Mouse (Mus musculus) hindbrain, embryonic 10.5 days (tissue): Measurements from ENCODE around the gene B3gnt2. TPM values are rescaled to one million over a fixed set of nuclear protein-coding genes. Genes with fewer than 3 reads are reported as not detected.
"Not testable (repeated sequence)": the region's sequence is repeated elsewhere in the genome, so short reads cannot be mapped to it uniquely, and the experiment has no call there.

Experiments
- DNase-seq: peaks from one replicate; pipeline ENCODE4 v3.0.0-alpha.2; 2017; ENCODE audit warnings: low spot score
- H3K27ac ChIP-seq: fragments of 300-500 bp; sonication (generic); 2 replicates; pipeline ENCODE4 v1.5.1; 2016; ENCODE audit warnings: mild to moderate bottlenecking, moderate library complexity
- H3K27me3 ChIP-seq: fragments of 300-500 bp; sonication (generic); 2 replicates; pipeline ENCODE4 v1.6.1; 2016; ENCODE audit warnings: mild to moderate bottlenecking; ENCODE audit not compliant: poor library complexity, insufficient read depth, severe bottlenecking
- H3K36me3 ChIP-seq: fragments of 300-500 bp; sonication (generic); 2 replicates; pipeline ENCODE4 v1.6.1; 2016; ENCODE audit warnings: mild to moderate bottlenecking, moderate library complexity
- H3K4me1 ChIP-seq: fragments of 300-500 bp; sonication (generic); replicated peaks from 2 replicates; pipeline ENCODE4 v1.6.1; 2016; ENCODE audit warnings: mild to moderate bottlenecking
- H3K4me3 ChIP-seq: fragments of 300-500 bp; sonication (generic); 2 replicates; pipeline ENCODE4 v1.5.1; 2016; ENCODE audit warnings: mild to moderate bottlenecking, moderate library complexity
- H3K9me3 ChIP-seq: fragments of 300-500 bp; sonication (generic); 2 replicates; pipeline ENCODE4 v1.6.1; 2016; ENCODE audit warnings: mild to moderate bottlenecking, moderate library complexity
- WGBS: fragments of 180-500 bp; shearing (Covaris S2); methylation state at CpG from one replicate; pipeline ENCODE4 v1.1.7; 2016; 5-methylcytosine and 5-hydroxymethylcytosine counted together
- polyA plus RNA-seq: library from polyadenylated mRNA; unstranded; fragments of >200 nt; fragmentation: Nextera tagmentation; extraction: Ambion mirVana; gene quantifications from 2 replicates; pipeline ENCODE4 v1.2.1, GENCODE M21; 2016

B3gnt2 gene
- polyA plus RNA-seq, 1 experiment from 2014 or later, result 1.2 TPM

DNA sequence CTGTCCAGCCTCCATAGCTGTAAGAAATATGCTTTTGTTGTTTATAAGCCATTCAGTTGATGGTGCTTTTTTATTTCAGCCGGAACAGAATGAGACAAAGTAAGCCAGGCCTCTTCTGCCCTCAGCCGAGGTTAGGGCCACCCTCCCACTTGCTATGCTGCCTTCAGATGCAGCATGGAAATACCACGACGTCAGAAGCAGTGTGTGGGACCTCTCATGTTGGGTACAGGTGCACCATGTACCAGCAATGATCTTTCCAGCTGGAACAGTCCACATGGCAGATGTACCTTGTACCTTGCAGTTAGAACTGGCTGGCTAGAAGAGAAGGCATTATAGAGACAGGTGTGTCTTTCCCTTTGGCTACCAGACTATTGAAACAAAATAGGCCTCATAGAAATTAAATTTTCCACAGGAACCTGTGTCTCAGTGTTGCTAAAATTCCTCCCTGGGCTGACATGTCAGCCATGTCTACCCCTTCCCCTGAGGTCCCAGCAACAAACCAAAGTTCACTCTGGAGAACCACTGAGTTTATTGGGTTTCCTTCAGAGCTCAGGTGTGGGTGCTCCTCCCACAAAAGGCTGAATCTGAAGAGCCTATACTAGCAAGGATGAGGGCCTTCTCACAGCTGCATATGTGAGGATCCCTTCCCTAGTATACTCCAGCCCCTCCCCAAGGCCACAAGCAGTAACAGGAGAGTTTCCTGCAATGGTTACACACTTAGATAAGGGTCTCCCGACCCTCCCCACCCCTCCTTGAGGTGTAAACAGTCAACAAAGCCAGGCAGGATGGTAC, 121.1 kb downstream of the B3gnt2 start:
- no peak for DNase-seq
- H3K27ac ChIP-seq, result no peak overlapping the region
- H3K36me3 ChIP-seq, result no peaks in the 10 kb centered on the region
- 0 out of 2 replicates have a peak, but pooled peaks cover 3% of the 10 kb centered on the region for H3K9me3 ChIP-seq
- 79% methylated on average over 5 of the region's 5 CpGs for WGBS
- 0 out of 2 replicates have a peak, but pooled peaks cover 9% of the 10 kb centered on the region for H3K4me1 ChIP-seq
- H3K27me3 ChIP-seq, result no peaks in the 10 kb centered on the region
- no peak overlapping the region for H3K4me3 ChIP-seq

DNA sequence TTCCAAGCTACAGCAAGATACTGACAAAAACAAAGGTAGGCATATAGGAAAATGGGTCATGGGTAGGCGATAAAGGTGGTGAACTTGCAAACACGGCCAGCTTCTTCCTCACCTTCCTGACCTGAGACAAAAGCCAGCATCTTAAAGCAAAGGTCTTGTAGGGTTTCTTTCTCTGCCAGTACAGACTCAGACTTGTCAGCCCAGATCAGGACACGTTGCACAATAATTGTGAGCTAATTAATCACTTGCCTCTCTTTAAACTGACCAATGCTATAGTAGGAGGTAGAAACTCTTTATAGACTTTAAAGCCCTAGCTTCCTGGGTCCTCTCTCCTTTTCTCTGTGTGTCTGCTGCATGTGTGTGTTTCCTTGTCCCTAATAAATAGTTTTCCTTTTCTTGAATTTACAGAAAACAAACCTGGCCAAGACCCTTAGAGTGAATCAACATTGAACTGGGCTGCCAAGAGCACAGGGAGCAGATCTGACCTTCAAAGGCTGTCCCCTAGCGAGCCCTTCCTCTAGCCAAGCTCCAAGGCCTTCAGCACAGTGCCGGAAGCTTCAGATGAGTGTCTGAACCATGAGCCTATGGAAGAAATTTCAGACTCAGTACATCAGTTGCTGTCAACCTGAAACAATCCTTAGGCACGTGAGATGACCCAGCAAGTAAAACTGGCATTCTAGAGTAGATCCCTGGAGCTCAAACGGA, 124.1 kb downstream of the B3gnt2 start:
- 82% methylated on average over 7 of the region's 7 CpGs for WGBS
- DNase-seq, result no peak
- Histone ChIP-seq H3K4me1 (0 out of 2 replicates have a peak, but pooled peaks cover 2% of the 10 kb centered on the region), H3K9me3 (0 out of 2 replicates have a peak, but pooled peaks cover 3% of the 10 kb centered on the region), H3K27ac (no peak overlapping the region), H3K36me3 (no peaks in the 10 kb centered on the region), H3K27me3 (no peaks in the 10 kb centered on the region), H3K4me3 (no peak overlapping the region)

DNA sequence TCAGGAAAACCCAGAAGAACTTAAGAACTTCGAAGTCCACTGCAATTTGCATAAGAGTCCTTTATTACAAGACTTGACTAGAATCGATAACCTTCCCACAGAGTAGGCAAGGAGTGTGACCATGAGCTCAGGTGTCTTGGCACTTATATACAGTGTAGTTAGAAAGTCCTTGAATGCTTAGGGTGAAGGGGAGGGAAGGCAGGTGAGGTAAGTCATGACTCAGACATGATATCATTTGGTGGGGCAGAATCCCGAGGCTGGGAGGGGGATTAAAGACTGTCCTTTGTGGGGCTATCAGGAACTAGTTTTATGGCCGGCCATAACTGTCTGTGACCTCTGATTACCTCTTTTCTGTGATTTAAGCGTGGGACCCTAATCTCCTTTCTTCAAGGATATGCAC, 125.6 kb downstream of the B3gnt2 start:
- 88% methylated on average over 5 of the region's 5 CpGs for WGBS
- H3K9me3 ChIP-seq, DNase-seq, H3K4me1 ChIP-seq, H3K27me3 ChIP-seq, H3K36me3 ChIP-seq, H3K27ac ChIP-seq, H3K4me3 ChIP-seq: not testable (repeated sequence)

DNA sequence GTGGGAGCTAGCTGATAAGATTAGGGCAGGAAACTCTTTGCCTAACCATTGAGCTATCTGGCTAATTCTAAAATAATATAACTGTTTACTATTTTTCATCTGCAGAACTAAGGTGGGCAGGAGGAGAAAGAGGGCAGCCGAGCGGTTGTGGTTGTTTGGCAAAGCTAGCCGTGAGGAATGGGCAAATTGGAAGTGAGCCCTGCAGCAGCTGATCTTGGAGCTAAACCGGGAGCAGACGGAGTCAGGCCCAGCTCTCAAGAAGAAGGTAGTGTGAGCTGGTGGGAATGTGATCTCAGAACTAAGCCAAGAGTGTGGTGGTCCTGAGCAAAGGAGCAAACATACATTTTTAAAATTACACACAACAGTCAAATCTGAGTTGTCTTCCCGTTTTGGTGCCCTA, 126.8 kb downstream of the B3gnt2 start:
- DNase-seq, result no peak
- Histone ChIP-seq H3K4me1 (no peaks in the 10 kb centered on the region), H3K27me3 (no peaks in the 10 kb centered on the region), H3K4me3 (no peak overlapping the region), H3K9me3 (0 out of 2 replicates have a peak, but pooled peaks cover 3% of the 10 kb centered on the region), H3K27ac (no peak overlapping the region), H3K36me3 (no peaks in the 10 kb centered on the region)
- 93% methylated on average over 6 of the region's 6 CpGs for WGBS

DNA sequence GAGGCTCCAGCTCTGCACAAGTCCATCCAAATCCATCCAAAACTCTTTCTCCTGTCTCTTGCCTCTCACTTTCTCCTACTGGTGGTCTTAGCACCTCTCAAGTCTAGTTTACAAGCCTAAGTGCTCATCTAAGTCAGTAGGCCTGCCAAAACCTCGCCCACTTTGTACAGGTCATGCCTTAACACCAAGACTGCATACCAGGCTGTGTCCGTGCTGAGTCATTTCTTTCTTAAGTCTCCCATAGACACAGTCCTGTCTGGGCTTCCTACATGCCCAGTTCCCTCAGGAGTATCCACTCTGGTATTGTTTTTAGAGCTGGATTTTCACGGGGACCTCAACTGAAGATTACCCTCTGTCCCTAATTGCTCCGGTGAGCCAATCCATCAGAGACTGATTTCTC, 127.9 kb downstream of the B3gnt2 start:
- Histone ChIP-seq H3K4me3 (no peak overlapping the region), H3K4me1 (no peaks in the 10 kb centered on the region), H3K36me3 (no peaks in the 10 kb centered on the region), H3K9me3 (0 out of 2 replicates have a peak, but pooled peaks cover 3% of the 10 kb centered on the region), H3K27ac (no peak overlapping the region), H3K27me3 (no peaks in the 10 kb centered on the region)
- WGBS, result 90% methylated on average over 4 of the region's 4 CpGs
- DNase-seq, result no peak

DNA sequence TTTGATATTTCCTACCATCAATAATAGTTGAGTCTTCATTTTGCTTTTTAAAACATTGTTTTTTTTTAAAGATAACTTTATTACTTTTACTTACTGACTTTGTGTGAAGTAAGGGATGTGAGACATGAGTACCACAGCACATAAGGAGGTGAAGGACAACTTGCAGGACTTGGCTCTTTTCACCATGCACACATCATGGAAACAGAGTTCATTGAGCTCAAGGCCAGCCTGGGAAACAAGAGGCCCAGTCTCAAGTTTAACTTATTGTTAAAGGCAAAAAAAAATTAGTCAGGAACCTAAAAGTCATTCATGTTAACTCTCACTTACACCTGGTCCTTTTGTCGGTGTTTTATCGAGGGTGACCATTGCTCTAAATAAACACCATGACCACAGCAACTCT, 137.7 kb downstream of the B3gnt2 start:
- H3K27me3 ChIP-seq, result no peaks in the 10 kb centered on the region
- H3K4me3 ChIP-seq, result no peak overlapping the region
- H3K36me3 ChIP-seq, result no peaks in the 10 kb centered on the region
- 0 out of 2 replicates have a peak, but pooled peaks cover 5% of the 10 kb centered on the region for H3K9me3 ChIP-seq
- no peak overlapping the region for H3K27ac ChIP-seq
- H3K4me1 ChIP-seq, result no peaks in the 10 kb centered on the region
- 94% methylated on average over 2 of the region's 2 CpGs for WGBS
- no peak for DNase-seq

DNA sequence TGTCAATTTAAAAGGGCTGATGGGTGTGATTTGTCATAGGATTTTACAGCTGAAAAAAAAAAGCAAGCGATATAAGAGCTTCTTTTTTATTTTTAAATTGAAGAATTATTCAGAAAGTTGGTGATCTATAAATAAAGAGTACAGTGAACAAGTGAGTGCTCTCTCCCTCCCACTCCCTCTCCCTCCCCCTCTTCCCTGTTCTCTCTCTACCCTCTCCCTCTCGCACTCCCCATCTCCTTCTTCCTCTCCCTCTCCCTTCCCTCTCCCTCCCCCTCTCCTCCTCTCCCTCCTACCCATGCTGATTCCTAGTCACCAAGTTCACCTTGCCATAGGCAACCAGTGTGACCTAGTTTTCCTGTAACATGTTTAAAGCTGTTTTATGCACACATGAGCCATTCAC, 140.7 kb downstream of the B3gnt2 start:
- Histone ChIP-seq H3K36me3 (no peaks in the 10 kb centered on the region), H3K27ac (no peak overlapping the region), H3K4me1 (no peaks in the 10 kb centered on the region), H3K9me3 (0 out of 2 replicates have a peak, but pooled peaks cover 6% of the 10 kb centered on the region), H3K4me3 (no peak overlapping the region), H3K27me3 (no peaks in the 10 kb centered on the region)
- DNase-seq, result no peak
- 75% methylated on average over 2 of the region's 2 CpGs for WGBS

DNA sequence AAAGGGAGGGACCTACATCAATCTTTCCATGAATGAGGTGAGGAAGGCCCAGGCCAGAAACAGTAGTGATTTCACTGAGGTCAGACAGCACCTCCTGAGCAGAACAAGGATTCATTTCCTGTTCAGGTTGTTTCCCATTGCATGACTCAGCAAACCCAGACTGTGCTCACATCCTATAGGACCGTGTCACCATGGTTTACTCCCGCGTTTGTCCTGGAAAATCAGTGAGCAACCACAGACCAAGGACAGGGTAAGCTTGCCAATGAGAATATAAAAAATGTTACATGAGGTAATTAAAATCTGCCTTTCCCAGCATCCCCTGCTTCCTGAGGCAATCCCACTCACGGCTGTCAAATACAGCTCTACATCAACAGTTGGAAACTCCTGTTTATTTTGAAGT, 141.2 kb downstream of the B3gnt2 start:
- no peak overlapping the region for H3K27ac ChIP-seq
- H3K36me3 ChIP-seq, result no peaks in the 10 kb centered on the region
- DNase-seq, result no peak
- 0 out of 2 replicates have a peak, but pooled peaks cover 6% of the 10 kb centered on the region for H3K9me3 ChIP-seq
- no peak overlapping the region for H3K4me3 ChIP-seq
- WGBS, result 84% methylated on average over 4 of the region's 4 CpGs
- no peaks in the 10 kb centered on the region for H3K27me3 ChIP-seq
- H3K4me1 ChIP-seq, result no peaks in the 10 kb centered on the region

DNA sequence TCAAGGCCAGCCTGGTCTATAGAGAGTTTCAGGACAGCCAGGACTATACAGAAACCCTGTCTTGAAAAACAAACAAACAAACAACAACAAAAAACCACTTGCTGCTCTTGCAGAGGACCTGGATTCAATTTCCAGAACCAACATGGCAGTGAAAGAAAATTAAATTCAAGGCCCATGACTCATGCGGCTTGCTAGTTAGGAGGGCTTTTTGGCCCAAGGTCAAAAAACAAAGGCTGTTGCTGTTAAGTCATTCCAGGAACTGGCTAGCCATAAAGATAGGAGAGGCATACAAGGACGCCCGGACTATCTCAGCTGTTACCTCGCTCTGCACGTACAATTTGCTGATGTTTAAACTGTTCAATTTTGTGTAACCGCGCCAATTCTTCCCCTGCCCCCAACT, 142.7 kb downstream of the B3gnt2 start:
- DNase-seq, result no peak

DNA sequence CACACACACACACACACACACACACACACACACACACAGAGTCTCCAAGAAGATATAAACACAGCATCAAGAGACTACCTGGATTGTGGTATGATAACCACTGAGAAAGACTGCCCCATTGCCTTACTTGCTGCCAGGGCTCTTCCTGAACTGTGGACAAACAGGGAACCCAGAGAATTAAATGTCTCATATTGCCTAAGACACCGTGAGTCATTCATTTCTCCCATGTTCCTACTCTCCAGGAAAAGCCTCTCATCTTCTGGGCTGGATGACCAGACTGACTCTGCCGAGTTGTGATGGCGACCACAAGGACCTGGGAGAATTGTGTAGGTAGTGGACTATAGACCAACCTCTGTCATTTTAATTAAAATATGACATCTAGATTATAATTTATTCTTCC, 149.4 kb downstream of the B3gnt2 start:
- DNase-seq, result no peak
- Histone ChIP-seq H3K27ac (no peak overlapping the region), H3K36me3 (no peaks in the 10 kb centered on the region), H3K27me3 (no peaks in the 10 kb centered on the region), H3K4me3 (no peak overlapping the region), H3K4me1 (no peaks in the 10 kb centered on the region), H3K9me3 (no peaks in the 10 kb centered on the region)
- WGBS, result 90% methylated on average over 3 of the region's 3 CpGs

More for the DNA sequence above, 142.7 kb downstream of the B3gnt2 start:
- H3K4me3 ChIP-seq, result no peak overlapping the region
- H3K27ac ChIP-seq, result no peak overlapping the region
- no peaks in the 10 kb centered on the region for H3K36me3 ChIP-seq
- 98% methylated on average over 7 of the region's 7 CpGs for WGBS
- H3K27me3 ChIP-seq, result no peaks in the 10 kb centered on the region
- 0 out of 2 replicates have a peak, but pooled peaks cover 6% of the 10 kb centered on the region for H3K9me3 ChIP-seq
- no peaks in the 10 kb centered on the region for H3K4me1 ChIP-seq

DNA sequence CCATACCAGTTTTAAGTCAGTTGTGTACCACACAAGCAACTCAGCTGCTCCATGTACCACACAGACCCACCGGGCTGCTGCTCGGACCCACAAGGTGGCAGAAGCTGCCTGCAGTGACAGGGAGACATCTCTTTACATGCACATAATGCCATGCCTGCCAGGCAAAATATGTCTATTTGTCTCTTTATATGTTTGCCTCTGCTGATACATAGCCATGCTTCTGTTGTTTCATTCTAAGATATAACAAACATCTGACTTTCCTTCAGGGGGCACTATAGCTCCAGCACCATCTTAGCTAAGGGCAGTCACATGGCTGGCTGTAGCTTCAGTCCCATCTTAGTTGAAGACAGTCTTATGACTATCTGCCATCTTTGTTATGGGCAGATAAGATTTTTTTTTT, 150.2 kb downstream of the B3gnt2 start:
- Histone ChIP-seq H3K4me1 (no peaks in the 10 kb centered on the region), H3K27ac (no peak overlapping the region), H3K27me3 (no peaks in the 10 kb centered on the region), H3K4me3 (no peak overlapping the region), H3K36me3 (no peaks in the 10 kb centered on the region), H3K9me3 (no peaks in the 10 kb centered on the region)
- 98% methylated on average over 2 of the region's 2 CpGs for WGBS
- DNase-seq, result no peak
